Mouse (Mus musculus): ENCODE measurements around the gene Galnt6. TPM values are rescaled to one million over a fixed set of nuclear protein-coding genes. Genes with fewer than 3 reads are reported as not detected.

Galnt6 gene
- 0.47 TPM for polyA plus RNA-seq (2014; fragmentation: Illumina TruSeq; extraction: RNeasy Lipid Tissue Mini Kit (QIAGEN cat#74804); ENCODE audit: low read depth, low replicate concordance)

GRCm38 (mm10) chr15:100729281-100729985 is at the start of gene Galnt6:
Gene Galnt6 (minus strand): TSS chr15:100729376.

GRCm38 (mm10) chr15:100761419-100762185 is 32.4 kb upstream of the Galnt6 start, which contains the start of gene Slc4a8:
Gene Slc4a8 (plus strand): TSS chr15:100761747.

GRCm38 (mm10) chr15:100687430-100687971 is 41.7 kb downstream of the Galnt6 start, which contains the start of gene Cela1:
Gene Cela1 (minus strand): TSS chr15:100687921.

GRCm38 (mm10) chr15:100669337-100669736 is 59.8 kb downstream of the Galnt6 start, which contains the start of gene Bin2:
Gene Bin2 (minus strand): TSS chr15:100669553.

Other genes starting within 250 kb of the Galnt6 start
- 1.5 TPM for gene Csrnp2, start 233.9 kb downstream of the Galnt6 start, polyA plus RNA-seq (2014; fragmentation: Illumina TruSeq; extraction: RNeasy Lipid Tissue Mini Kit (QIAGEN cat#74804); ENCODE audit: low read depth, low replicate concordance)
- gene Tfcp2, start 177.4 kb downstream of the Galnt6 start, polyA plus RNA-seq (2014; fragmentation: Illumina TruSeq; extraction: RNeasy Lipid Tissue Mini Kit (QIAGEN cat#74804); ENCODE audit: low read depth, low replicate concordance): 10.7 TPM
- 14.8 TPM for gene Pou6f1, start 129.4 kb downstream of the Galnt6 start, polyA plus RNA-seq (2014; fragmentation: Illumina TruSeq; extraction: RNeasy Lipid Tissue Mini Kit (QIAGEN cat#74804); ENCODE audit: low read depth, low replicate concordance)
- gene Dazap2, start 114.0 kb downstream of the Galnt6 start, polyA plus RNA-seq (2014; fragmentation: Illumina TruSeq; extraction: RNeasy Lipid Tissue Mini Kit (QIAGEN cat#74804); ENCODE audit: low read depth, low replicate concordance): 237 TPM
- 19.5 TPM for gene Smagp, start 92.4 kb downstream of the Galnt6 start, polyA plus RNA-seq (2014; fragmentation: Illumina TruSeq; extraction: RNeasy Lipid Tissue Mini Kit (QIAGEN cat#74804); ENCODE audit: low read depth, low replicate concordance)
- 0.92 TPM for gene Bin2, start 59.8 kb downstream of the Galnt6 start, polyA plus RNA-seq (2014; fragmentation: Illumina TruSeq; extraction: RNeasy Lipid Tissue Mini Kit (QIAGEN cat#74804); ENCODE audit: low read depth, low replicate concordance)
- gene Cela1, start 41.5 kb downstream of the Galnt6 start, polyA plus RNA-seq (2014; fragmentation: Illumina TruSeq; extraction: RNeasy Lipid Tissue Mini Kit (QIAGEN cat#74804); ENCODE audit: low read depth, low replicate concordance): 2.2 TPM
- gene Slc4a8, start 32.4 kb upstream of the Galnt6 start, polyA plus RNA-seq (2014; fragmentation: Illumina TruSeq; extraction: RNeasy Lipid Tissue Mini Kit (QIAGEN cat#74804); ENCODE audit: low read depth, low replicate concordance): 1.2 TPM
- gene Scn8a, start 140.5 kb upstream of the Galnt6 start, polyA plus RNA-seq (2014; fragmentation: Illumina TruSeq; extraction: RNeasy Lipid Tissue Mini Kit (QIAGEN cat#74804); ENCODE audit: low read depth, low replicate concordance): 0.50 TPM

Data from heart, adult 10 weeks (tissue).